Mouse (Mus musculus) megakaryocyte progenitor cell, adult 5-6 weeks (primary cell): Measurements from ENCODE around the gene Olfr816. TPM values are rescaled to one million over a fixed set of nuclear protein-coding genes. Genes with fewer than 3 reads are reported as not detected.
"Not testable (repeated sequence)": the region's sequence is repeated elsewhere in the genome, so short reads cannot be mapped to it uniquely, and the experiment has no call there.

Source experiments
- ATAC-seq: replicated peaks from 2 replicates; pipeline ENCODE4 v1.8.0; 2016; ENCODE audit warnings: mild to moderate bottlenecking, moderate TSS enrichment, inconsistent platforms; ENCODE audit not compliant: poor library complexity
- total RNA-seq, 2 experiments: library from RNA; stranded (forward) in 1 of 2; stranded (reverse) in 1 of 2; fragments of 157-497, 149-512 nt in 1 of 2; fragments of 200-1000 nt in 1 of 2; gene quantifications; 2 replicates each; pipeline versions ENCODE4 v1.2.3 to v1.2.4; 2015 to 2017

Gene Olfr816
- total RNA-seq (2015) (not detected in 2 replicates), total RNA-seq (2017) (not detected in 2 replicates)

DNA sequence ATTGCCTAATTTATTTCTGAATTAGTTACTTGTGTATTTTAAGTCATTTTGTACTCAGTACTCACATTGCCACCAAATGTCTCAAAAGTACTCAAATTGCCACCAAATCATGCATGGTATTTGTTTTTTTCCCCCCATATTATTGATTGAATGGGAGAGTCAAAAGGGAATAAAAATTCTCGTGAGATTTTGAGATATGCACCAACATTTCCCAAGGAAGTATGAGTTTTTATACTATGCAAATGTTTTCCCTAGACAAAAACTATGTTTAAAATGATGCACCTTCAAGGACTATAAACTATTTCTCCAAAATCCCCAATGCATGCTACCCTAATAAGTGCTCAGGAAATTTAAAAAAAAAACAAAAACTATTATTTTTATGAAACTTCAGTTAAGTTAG is at the start of gene Olfr816:
TSS of gene Olfr816 (minus strand) at position 101 of the 400 bp plus-strand sequence.
- ATAC-seq, result no peak

DNA sequence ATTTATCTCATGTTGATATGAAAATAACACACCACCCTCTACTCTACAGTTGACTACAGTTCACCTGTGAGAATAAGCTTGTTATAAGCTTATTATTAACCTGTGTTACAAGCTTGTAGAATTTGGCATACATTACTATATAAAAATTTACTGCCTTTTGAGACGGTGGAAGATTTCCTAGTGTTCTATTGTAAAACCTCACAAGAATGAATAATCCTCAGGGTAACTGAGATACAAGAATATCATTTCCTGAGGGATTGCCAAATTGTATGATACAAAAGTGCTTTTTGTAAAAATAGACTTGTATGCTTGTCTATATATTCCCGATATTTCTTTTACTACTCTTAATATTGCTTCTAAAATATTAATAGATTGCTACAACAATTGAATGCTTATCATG is 33.6 kb upstream of the Olfr816 start, which contains the start of gene Olfr818:
TSS of gene Olfr818 (minus strand) at position 101 of the 400 bp plus-strand sequence.
- ATAC-seq, result no peak

DNA sequence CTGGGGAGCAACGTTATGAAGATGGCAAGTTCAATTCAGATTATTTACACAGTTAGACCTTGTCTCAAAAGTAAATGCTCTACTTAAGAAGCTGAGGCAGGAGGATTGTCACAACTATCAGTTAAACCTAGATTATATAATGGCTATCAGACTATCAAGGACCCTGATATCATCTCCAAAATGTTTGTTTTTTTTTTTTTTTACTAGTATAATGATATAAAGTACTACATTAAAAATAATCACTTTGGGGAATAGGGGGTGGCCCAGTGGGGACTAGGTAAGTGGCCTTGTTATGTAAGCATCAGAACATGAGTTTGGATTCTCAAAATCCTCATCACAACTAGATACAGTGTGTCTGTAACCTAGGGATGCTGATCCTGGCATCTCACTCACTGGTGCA is 9.6 kb downstream of the Olfr816 start, which contains the start of gene Olfr815:
TSS of gene Olfr815 (minus strand) at position 101 of the 400 bp plus-strand sequence.
- not testable (repeated sequence) for ATAC-seq

DNA sequence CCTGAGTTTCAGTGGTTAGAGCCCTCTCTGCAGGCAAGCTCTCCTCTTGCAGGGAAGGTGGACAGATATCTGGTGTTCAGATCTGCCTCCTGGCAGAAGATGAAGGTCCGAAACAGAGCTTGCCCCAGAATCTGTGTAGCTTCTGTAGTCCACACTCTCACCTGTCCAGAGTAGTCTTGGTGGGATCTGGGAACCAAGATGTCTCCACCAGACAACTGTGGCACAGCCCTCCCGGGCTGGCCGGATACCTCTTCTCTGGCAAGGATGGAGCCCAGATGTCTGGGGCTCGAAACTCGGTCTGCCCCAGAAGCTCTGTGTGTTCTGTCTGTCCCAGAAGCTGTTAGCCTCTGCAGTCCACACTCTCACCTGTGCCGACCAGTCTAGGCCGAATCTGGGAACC is 29.5 kb downstream of the Olfr816 start:
- ATAC-seq, result no peak

DNA sequence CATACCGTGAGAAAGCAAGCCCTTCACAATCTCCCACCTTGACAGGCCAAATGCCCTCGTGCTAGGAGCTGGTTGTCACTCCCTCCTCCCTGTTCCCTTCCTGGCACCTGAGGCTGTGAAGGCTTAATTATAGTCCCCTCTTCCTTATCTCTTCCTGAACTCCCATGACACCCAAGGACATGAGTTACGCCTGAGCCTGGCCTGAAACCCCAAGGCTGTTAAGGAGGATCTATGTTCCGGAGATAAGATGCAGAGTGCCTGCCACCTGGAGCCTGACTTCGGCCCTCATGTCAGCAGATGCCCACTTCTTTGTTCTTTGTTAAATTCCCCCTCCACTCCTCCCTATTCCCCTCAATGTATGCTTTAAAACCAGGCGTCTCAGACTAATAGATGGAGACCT is 29.9 kb downstream of the Olfr816 start:
- not testable (repeated sequence) for ATAC-seq

DNA sequence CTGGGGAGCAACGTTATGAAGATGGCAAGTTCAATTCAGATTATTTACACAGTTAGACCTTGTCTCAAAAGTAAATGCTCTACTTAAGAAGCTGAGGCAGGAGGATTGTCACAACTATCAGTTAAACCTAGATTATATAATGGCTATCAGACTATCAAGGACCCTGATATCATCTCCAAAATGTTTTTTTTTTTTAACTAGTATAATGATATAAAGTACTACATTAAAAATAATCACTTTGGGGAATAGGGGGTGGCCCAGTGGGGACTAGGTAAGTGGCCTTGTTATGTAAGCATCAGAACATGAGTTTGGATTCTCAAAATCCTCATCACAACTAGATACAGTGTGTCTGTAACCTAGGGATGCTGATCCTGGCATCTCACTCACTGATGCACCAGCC is 35.6 kb downstream of the Olfr816 start, which contains the start of gene Olfr814:
TSS of gene Olfr814 (minus strand) at position 101 of the 400 bp plus-strand sequence.
- not testable (repeated sequence) for ATAC-seq

Other genes with a start within 250 kb of the Olfr816 start
- gene Olfr801, start 241.7 kb downstream of the Olfr816 start, total RNA-seq (2015), result not detected in 2 replicates
- gene Olfr801, start 241.7 kb downstream of the Olfr816 start, total RNA-seq (2017), result not detected in 2 replicates
- not detected in 2 replicates for gene Olfr802, start 227.4 kb downstream of the Olfr816 start, total RNA-seq (2015)
- gene Olfr802, start 227.4 kb downstream of the Olfr816 start, total RNA-seq (2017), result not detected in 2 replicates
- not detected in 2 replicates for gene Olfr803, start 221.3 kb downstream of the Olfr816 start, total RNA-seq (2015)
- not detected in 2 replicates for gene Olfr803, start 221.3 kb downstream of the Olfr816 start, total RNA-seq (2017)
- not detected in 2 replicates for gene Olfr804, start 212.4 kb downstream of the Olfr816 start, total RNA-seq (2015)
- gene Olfr804, start 212.4 kb downstream of the Olfr816 start, total RNA-seq (2017), result not detected in 2 replicates
- gene Olfr805, start 186.2 kb downstream of the Olfr816 start, total RNA-seq (2015), result not detected in 2 replicates
- not detected in 2 replicates for gene Olfr805, start 186.2 kb downstream of the Olfr816 start, total RNA-seq (2017)
- gene Olfr806, start 173.7 kb downstream of the Olfr816 start, total RNA-seq (2015), result not detected in 2 replicates
- not detected in 2 replicates for gene Olfr806, start 173.7 kb downstream of the Olfr816 start, total RNA-seq (2017)
- gene Olfr807, start 157.8 kb downstream of the Olfr816 start, total RNA-seq (2015), result not detected in 2 replicates
- not detected in 2 replicates for gene Olfr807, start 157.8 kb downstream of the Olfr816 start, total RNA-seq (2017)
- not detected in 2 replicates for gene Olfr808, start 150.1 kb downstream of the Olfr816 start, total RNA-seq (2015)
- not detected in 2 replicates for gene Olfr808, start 150.1 kb downstream of the Olfr816 start, total RNA-seq (2017)
- not detected in 2 replicates for gene Olfr809, start 141.0 kb downstream of the Olfr816 start, total RNA-seq (2015)
- gene Olfr809, start 141.0 kb downstream of the Olfr816 start, total RNA-seq (2017), result not detected in 2 replicates
- not detected in 2 replicates for gene Olfr810, start 120.7 kb downstream of the Olfr816 start, total RNA-seq (2015)
- not detected in 2 replicates for gene Olfr810, start 120.7 kb downstream of the Olfr816 start, total RNA-seq (2017)
- not detected in 2 replicates for gene Olfr811, start 111.2 kb downstream of the Olfr816 start, total RNA-seq (2015)
- not detected in 2 replicates for gene Olfr811, start 111.2 kb downstream of the Olfr816 start, total RNA-seq (2017)
- not detected in 2 replicates for gene Olfr812, start 69.5 kb downstream of the Olfr816 start, total RNA-seq (2015)
- not detected in 2 replicates for gene Olfr812, start 69.5 kb downstream of the Olfr816 start, total RNA-seq (2017)
- not detected in 2 replicates for gene Olfr813, start 60.2 kb downstream of the Olfr816 start, total RNA-seq (2015)
- not detected in 2 replicates for gene Olfr813, start 60.2 kb downstream of the Olfr816 start, total RNA-seq (2017)
- gene Olfr814, start 35.7 kb downstream of the Olfr816 start, total RNA-seq (2015), result not detected in 2 replicates
- gene Olfr814, start 35.7 kb downstream of the Olfr816 start, total RNA-seq (2017), result not detected in 2 replicates
- gene Olfr815, start 9.7 kb downstream of the Olfr816 start, total RNA-seq (2015), result not detected in 2 replicates
- not detected in 2 replicates for gene Olfr815, start 9.7 kb downstream of the Olfr816 start, total RNA-seq (2017)
- gene Olfr818, start 33.5 kb upstream of the Olfr816 start, total RNA-seq (2015), result not detected in 2 replicates
- not detected in 2 replicates for gene Olfr818, start 33.5 kb upstream of the Olfr816 start, total RNA-seq (2017)
- not detected in 2 replicates for gene Olfr819, start 51.7 kb upstream of the Olfr816 start, total RNA-seq (2015)
- gene Olfr819, start 51.7 kb upstream of the Olfr816 start, total RNA-seq (2017), result not detected in 2 replicates
- gene Olfr247, start 60.5 kb upstream of the Olfr816 start, total RNA-seq (2015), result not detected in 2 replicates
- gene Olfr247, start 60.5 kb upstream of the Olfr816 start, total RNA-seq (2017), result not detected in 2 replicates
- not detected in 2 replicates for gene Gm10310, start 69.5 kb upstream of the Olfr816 start, total RNA-seq (2015)
- gene Gm10310, start 69.5 kb upstream of the Olfr816 start, total RNA-seq (2017), result not detected in 2 replicates
- gene Olfr820, start 97.0 kb upstream of the Olfr816 start, total RNA-seq (2015), result not detected in 2 replicates
- not detected in 2 replicates for gene Olfr820, start 97.0 kb upstream of the Olfr816 start, total RNA-seq (2017)
- gene Olfr821, start 114.8 kb upstream of the Olfr816 start, total RNA-seq (2015), result not detected in 2 replicates
- gene Olfr821, start 114.8 kb upstream of the Olfr816 start, total RNA-seq (2017), result not detected in 2 replicates
- gene Olfr822, start 155.6 kb upstream of the Olfr816 start, total RNA-seq (2015), result not detected in 2 replicates
- gene Olfr822, start 155.6 kb upstream of the Olfr816 start, total RNA-seq (2017), result not detected in 2 replicates
- gene Olfr823, start 199.8 kb upstream of the Olfr816 start, total RNA-seq (2015), result not detected in 2 replicates
- not detected in 2 replicates for gene Olfr823, start 199.8 kb upstream of the Olfr816 start, total RNA-seq (2017)
- not detected in 2 replicates for gene Olfr824, start 214.4 kb upstream of the Olfr816 start, total RNA-seq (2015)
- not detected in 2 replicates for gene Olfr824, start 214.4 kb upstream of the Olfr816 start, total RNA-seq (2017)